Mouse (Mus musculus) spleen, adult 2 months (tissue): ENCODE measurements around the gene Gar1.

Experiments used
- CTCF ChIP-seq: fragments of 200-500 bp; IDR thresholded peaks from 2 replicates; pipeline ENCODE4 v1.5.1; 2011; ENCODE audit warnings: mild to moderate bottlenecking, inconsistent platforms; ENCODE audit not compliant: insufficient read depth, insufficient read length, insufficient replicate concordance; ENCODE audit errors: extremely low read depth
- POLR2A ChIP-seq: fragments of 200-500 bp; IDR thresholded peaks from 2 replicates; pipeline ENCODE4 v1.6.1; 2011; ENCODE audit warnings: low read depth, low read length, inconsistent platforms

DNA sequence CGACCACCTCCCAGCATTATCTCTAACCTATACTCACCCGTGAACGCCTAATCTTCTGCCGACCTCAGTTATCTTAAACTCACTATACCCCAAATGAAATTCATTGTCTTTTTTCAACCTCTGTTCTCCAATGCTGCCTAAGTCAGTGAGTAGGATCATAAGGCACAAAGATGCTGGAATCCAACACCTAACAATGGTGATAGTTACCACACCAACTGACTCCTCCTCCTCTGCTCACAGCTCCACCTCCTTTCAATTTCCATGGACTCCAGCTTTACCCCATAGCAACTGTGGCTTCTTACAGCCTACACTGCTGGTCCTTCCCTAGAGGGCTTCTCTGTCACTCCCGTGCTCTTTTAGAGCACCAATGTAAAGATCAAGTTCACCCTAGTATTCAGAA is 3.5 kb downstream of the Gar1 start:
- TF ChIP-seq CTCF = no peak
- no peak for TF ChIP-seq POLR2A
